Mouse (Mus musculus) skeletal muscle tissue, postnatal 0 days (tissue): ENCODE measurements around the gene Stk40. TPM values are rescaled to one million over a fixed set of nuclear protein-coding genes. Genes with fewer than 3 reads are reported as not detected.

Experiments used
- polyA plus RNA-seq: library from polyadenylated mRNA; unstranded; fragments of >200 nt; fragmentation: Nextera tagmentation; extraction: Ambion mirVana; gene quantifications from 2 replicates; pipeline ENCODE4 v1.2.1, GENCODE M21; 2015

Stk40 gene
- polyA plus RNA-seq, result 20.6 and 22.3 TPM in 2 replicates

DNA sequence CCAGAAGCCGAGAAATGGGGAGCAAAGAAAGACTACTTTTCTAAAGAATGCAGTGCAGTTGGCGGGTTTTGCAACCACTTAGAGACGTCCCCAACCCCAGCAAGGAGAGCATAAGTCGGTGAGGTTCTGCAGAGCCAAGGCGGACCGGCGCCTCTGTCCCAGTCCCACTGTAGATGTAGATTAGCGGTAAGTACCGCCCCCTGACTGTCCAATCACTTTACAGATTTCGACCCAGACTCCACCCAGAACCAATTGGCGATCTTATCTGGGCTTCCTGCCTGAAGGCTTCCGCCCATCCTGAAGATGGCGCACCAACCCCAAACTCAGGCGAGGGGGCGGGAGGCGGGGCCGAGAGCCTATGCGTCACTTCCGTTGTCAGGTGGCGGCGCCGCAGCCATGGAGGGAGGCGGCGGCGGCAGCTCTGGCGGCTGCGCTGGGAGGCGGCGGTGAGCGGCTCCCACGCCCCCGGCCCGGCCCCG is at the start of gene Stk40:
Gene Stk40 (plus strand): TSS at position 368 of the 479 bp plus-strand sequence.

DNA sequence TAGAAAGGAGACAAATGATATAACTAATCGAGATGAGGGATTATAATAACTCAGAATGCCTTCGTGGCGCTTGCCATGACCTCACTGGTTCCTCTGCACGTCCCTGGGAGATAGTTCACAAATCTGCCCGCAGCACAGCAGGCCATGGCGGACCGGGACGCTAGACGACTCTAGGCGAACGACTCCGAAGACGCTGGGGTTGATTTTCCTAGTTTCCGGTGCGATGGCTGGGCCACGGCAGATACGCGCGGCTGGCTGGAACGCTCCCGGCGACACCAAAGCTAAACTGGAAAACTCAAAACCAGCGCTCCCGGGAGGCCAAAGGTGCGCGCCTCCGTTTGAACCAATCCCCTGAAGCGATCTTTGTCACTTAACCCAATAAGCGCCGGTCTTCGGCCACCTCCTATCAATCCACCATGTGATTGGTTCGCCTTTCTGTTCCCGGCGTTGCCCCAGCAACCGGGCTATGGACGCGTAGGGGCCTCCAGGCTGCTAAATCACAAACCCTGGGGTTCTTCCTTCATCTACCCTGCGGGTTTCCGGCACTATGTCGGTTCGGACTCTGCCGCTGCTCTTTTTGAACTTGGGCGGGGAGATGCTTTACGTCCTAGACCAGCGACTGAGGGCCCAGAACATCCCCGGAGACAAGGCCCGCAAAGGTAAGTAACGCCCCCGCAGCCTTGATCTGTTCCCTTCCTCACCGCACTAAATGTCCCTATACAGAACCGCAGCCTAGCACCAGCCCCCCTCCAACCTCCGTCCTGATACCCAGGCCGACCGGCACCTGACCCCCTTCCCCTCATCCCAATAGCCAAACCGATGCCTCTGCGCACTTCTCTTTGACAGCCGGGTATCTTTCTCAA is 45.4 kb upstream of the Stk40 start, which contains the start of gene Oscp1:
Gene Oscp1 (plus strand): TSS at position 432 of the 863 bp plus-strand sequence.

DNA sequence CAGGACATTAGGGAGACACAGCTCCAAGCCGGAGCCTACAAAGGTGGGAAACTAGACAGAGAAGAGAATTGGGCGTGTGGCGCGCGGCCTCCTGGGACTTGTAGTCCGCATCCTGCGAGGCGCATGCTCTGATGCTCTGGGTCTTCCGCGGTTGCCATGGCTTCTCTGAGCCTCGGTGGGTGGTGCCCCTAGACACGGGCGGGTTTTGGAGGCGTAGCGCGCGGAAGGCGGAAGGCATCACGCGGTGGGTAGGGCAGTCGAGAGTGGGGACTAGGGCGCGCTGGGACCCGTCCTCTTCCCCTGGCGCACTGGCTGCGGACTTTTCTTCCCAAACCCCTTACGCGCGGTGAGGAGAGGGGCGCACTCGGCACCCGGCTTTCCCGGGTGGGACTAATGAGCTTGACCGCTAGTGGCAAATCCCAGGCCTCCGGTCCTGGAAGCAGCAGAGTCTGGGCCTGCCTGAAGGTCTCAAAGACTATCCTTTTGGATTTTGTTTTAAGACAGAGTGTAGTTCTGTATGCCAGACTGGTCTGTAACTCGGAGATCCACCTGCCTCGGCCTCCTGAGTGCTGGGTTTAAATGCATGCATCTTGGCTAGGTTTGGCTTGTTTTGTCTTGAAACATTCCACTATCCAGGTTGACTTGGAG is 7.2 kb upstream of the Stk40 start, which contains the start of gene Lsm10:
Gene Lsm10 (plus strand): TSS at position 160 of the 648 bp plus-strand sequence.

DNA sequence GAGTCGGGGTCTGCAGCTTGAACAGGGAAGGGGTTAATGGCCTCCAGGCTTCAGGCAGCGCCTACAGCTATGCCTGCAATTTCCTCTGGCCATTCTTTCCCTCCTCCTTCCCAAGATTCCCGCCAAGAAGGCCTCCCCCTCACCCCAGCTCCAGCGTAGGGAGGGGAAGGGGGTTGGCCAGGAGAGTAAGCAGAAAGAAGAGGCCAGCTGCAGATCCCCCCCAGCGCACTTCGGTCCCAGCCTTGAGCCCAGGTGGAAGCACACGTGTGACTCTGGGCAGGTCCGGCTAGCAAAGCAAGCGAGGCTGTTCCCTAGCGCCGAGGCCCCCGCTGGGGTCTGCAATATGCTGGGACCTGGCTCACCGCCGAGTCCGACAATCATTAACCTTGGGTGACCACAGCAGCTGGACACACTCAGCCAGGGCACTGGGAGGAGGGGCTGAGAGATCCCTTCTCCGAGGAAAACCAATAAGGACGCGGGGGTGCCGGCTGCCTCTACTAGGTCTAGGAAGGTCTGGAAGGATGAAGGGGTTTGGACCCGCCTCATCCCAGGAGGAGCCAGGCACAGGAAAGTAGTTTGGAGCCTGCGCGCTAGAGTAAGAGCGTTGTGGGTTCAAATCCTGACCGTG is 43.9 kb downstream of the Stk40 start, which contains the start of gene Eva1b:
Gene Eva1b (plus strand): TSS at position 212 of the 628 bp plus-strand sequence.

DNA sequence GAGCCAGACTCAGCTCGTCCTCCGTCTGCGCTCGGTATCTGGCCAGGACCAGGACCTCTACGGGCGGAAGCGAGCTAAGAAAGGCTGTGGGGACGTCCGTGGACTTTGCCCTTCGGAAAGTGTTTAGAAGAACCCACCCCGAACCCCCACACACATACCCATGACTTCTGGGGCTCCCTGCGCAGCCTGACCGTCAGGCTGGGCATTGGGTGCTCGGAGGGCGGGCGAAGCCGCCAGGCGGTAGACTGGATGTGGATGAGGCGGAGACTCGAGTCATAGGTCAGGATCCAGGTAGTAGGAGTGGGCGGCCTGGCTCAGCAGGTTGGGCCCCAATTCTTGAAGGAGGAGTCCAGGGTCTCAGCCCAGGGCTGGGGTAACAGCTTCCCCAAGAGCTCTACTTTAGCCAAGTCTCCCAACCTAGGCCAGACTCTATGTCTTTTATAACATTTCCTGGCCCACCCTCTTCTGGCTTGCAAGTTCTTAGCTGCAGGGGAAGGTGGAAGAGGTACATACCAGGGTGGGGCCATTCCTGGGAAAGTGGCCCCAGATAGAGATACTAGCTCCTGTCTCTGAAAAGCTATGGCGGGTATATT is 59.4 kb downstream of the Stk40 start, which contains the start of gene Sh3d21:
Gene Sh3d21 (minus strand): TSS at position 425 of the 593 bp plus-strand sequence.

Other genes with a start within 250 kb of the Stk40 start
- 0.21 and 0.27 TPM in 2 replicates for gene Csf3r, start 79.4 kb upstream of the Stk40 start, polyA plus RNA-seq
- gene Mrps15, start 57.0 kb upstream of the Stk40 start, polyA plus RNA-seq, result 106 and 118 TPM in 2 replicates
- 3.8 and 4.6 TPM in 2 replicates for gene Oscp1, start 45.4 kb upstream of the Stk40 start, polyA plus RNA-seq
- 30.3 and 30.9 TPM in 2 replicates for gene Lsm10, start 7.3 kb upstream of the Stk40 start, polyA plus RNA-seq
- 38.3 and 39.8 TPM in 2 replicates for gene Eva1b, start 43.8 kb downstream of the Stk40 start, polyA plus RNA-seq
- 2.9 and 3.3 TPM in 2 replicates for gene Sh3d21, start 59.5 kb downstream of the Stk40 start, polyA plus RNA-seq
- 94.4 and 105 TPM in 2 replicates for gene Thrap3, start 98.8 kb downstream of the Stk40 start, polyA plus RNA-seq
- gene Map7d1, start 152.4 kb downstream of the Stk40 start, polyA plus RNA-seq, result 69.5 and 91.6 TPM in 2 replicates
- 44.8 and 57.7 TPM in 2 replicates for gene Trappc3, start 158.4 kb downstream of the Stk40 start, polyA plus RNA-seq
- 1.4 and 3.5 TPM in 2 replicates for gene Col8a2, start 182.8 kb downstream of the Stk40 start, polyA plus RNA-seq
- 25.8 and 29.3 TPM in 2 replicates for gene Adprhl2, start 217.7 kb downstream of the Stk40 start, polyA plus RNA-seq
- 1.1 and 1.3 TPM in 2 replicates for gene Tekt2, start 221.7 kb downstream of the Stk40 start, polyA plus RNA-seq